Mouse (Mus musculus) neural tube, embryonic 15.5 days (tissue): ENCODE results near the gene D630003M21Rik. TPM values are rescaled to one million over a fixed set of nuclear protein-coding genes. Genes with fewer than 3 reads are reported as not detected.

Experiments
- ATAC-seq: fragments of 200-750 bp; cut with Nextera tagmentation; 2 replicates; pipeline ENCODE4 v1.8.0; 2017; ENCODE audit warnings: mild to moderate bottlenecking, moderate TSS enrichment, moderate library complexity; ENCODE audit not compliant: low FRiP score
- H3K27ac ChIP-seq: fragments of 300-500 bp; sonication (generic); replicated peaks from 2 replicates; pipeline ENCODE4 v1.5.1; 2015; ENCODE audit warnings: mild to moderate bottlenecking, inconsistent platforms
- H3K27me3 ChIP-seq: fragments of 300-500 bp; sonication (generic); replicated peaks from 2 replicates; pipeline ENCODE4 v1.6.1; 2015; ENCODE audit warnings: inconsistent platforms
- H3K36me3 ChIP-seq: fragments of 300-500 bp; sonication (generic); 2 replicates; pipeline ENCODE4 v1.6.1; 2015; ENCODE audit warnings: inconsistent platforms
- H3K4me1 ChIP-seq: fragments of 300-500 bp; sonication (generic); 2 replicates; pipeline ENCODE4 v1.6.1; 2015; ENCODE audit warnings: inconsistent platforms
- H3K4me2 ChIP-seq: fragments of 300-500 bp; sonication (generic); 2 replicates; pipeline ENCODE4 v1.6.1; 2015; ENCODE audit warnings: inconsistent platforms, mild to moderate bottlenecking, moderate library complexity
- H3K4me3 ChIP-seq: fragments of 300-500 bp; sonication (generic); replicated peaks from 2 replicates; pipeline ENCODE4 v1.5.1; 2015; ENCODE audit warnings: mild to moderate bottlenecking, inconsistent platforms
- H3K9ac ChIP-seq: fragments of 300-500 bp; sonication (generic); replicated peaks from 2 replicates; pipeline ENCODE4 v1.6.1; 2015; ENCODE audit warnings: mild to moderate bottlenecking, inconsistent platforms
- H3K9me3 ChIP-seq: fragments of 300-500 bp; sonication (generic); replicated peaks from 2 replicates; pipeline ENCODE4 v1.6.1; 2016; ENCODE audit warnings: inconsistent platforms
- WGBS: fragments of 180-500 bp; shearing (Covaris S2); methylation state at CpG from one replicate; pipeline ENCODE4 v1.1.7; 2015; ENCODE audit warnings: mixed read lengths; 5-methylcytosine and 5-hydroxymethylcytosine counted together
- polyA plus RNA-seq: library from polyadenylated mRNA; unstranded; fragments of >200 nt; fragmentation: Nextera tagmentation; extraction: Ambion mirVana; gene quantifications from 2 replicates; pipeline ENCODE4 v1.2.1, GENCODE M21; 2015

The D630003M21Rik gene
- polyA plus RNA-seq, 1 experiment from 2014 or later = 2.4 TPM

DNA sequence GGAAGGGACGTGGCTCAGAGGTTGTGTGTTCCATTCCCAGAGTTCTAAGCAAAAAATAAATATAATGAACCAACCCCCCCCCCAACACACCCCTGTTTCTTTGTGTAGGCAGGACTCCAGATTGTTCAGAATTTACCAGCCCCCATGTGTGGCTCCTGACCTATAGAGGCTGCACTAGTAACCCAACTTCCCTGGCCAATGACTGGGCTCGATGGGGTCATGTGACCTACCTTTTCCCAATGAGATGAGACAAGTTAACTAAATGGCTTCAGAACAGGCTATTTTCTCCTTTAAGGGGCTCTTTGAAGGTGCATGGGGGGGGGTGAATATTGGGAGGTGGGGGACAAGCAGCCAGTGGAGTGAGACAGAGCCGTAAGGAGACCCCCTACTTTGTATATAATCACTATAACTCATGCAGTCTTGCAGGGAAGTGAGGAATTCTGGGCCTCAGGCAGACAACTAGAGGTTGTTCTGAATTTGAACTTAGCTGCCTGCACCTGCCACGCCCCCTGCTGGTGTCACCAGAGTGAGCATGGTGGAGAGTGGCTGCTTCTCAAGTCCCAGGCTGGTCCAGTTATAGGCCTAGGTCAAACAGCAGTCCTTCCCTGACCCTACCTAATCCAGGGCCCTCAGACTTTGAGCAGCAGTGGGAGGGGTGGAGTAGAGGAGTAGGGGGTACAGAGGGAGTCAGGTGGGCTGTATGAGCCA lies 17.1 kb downstream of the D630003M21Rik start:
- no peaks in the 10 kb centered on the region for H3K9me3 ChIP-seq
- H3K4me2 ChIP-seq = no peak overlapping the region
- H3K36me3 ChIP-seq = no peaks in the 10 kb centered on the region
- H3K27me3 ChIP-seq = no peaks in the 10 kb centered on the region
- no peak overlapping the region for H3K9ac ChIP-seq
- H3K27ac ChIP-seq = no peak overlapping the region
- H3K4me3 ChIP-seq = no peak overlapping the region
- 68% methylated on average over 4 of the region's 4 CpGs for WGBS
- ATAC-seq = no peak
- H3K4me1 ChIP-seq = peaks cover 12% of the 10 kb centered on the region

DNA sequence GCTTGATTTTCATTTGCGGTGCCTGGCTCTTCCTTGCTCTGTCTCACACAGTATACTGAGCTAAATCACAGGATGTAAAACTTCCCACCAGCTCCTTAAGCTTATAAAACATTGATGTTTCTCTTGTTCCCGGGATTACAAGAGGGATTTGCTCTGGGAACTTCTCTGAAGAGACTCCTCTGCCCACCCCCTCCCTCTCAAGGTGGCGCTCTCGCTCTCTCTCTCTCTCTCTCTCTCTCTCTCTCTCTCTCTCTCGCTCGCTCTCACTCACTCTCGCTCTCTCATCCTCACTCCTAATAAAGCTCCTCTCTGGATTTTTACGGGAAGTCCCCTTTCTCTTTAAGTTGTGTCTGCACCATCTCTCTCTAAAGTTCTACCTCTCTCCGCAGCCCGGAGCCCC lies 18.1 kb downstream of the D630003M21Rik start:
- WGBS = 30% methylated on average over 10 of the region's 10 CpGs
- Histone ChIP-seq H3K9me3 (no peaks in the 10 kb centered on the region), H3K4me1 (peaks cover 12% of the 10 kb centered on the region), H3K9ac (no peak overlapping the region), H3K36me3 (no peaks in the 10 kb centered on the region), H3K4me2 (no peak overlapping the region), H3K27me3 (no peaks in the 10 kb centered on the region), H3K27ac (no peak overlapping the region), H3K4me3 (no peak overlapping the region)
- no peak for ATAC-seq

DNA sequence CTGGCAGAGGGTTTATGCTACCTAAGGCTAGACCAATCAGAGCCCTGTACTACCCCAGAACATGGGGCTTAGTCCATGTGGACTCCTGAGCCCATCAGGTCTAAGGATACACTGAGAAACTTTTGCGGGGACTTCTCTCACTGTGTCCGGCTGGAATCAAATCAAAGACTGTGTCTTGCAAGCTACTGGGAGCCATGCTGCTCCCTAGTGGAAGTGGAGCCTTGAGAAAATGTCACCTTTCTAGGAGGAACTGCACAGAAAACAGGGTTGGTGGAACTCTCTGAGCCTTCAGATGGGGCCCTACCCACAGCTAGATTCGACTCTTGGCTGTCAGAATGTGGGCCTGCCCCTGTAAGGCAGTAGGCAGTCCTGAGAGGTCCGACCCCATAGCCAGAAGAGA lies 18.5 kb downstream of the D630003M21Rik start:
- no peak overlapping the region for H3K4me2 ChIP-seq
- ATAC-seq = no peak
- H3K9me3 ChIP-seq = no peaks in the 10 kb centered on the region
- H3K27me3 ChIP-seq = no peaks in the 10 kb centered on the region
- WGBS = 64% methylated on average over 4 of the region's 4 CpGs
- no peak overlapping the region for H3K9ac ChIP-seq
- no peak overlapping the region for H3K27ac ChIP-seq
- no peak overlapping the region for H3K4me3 ChIP-seq
- peaks cover 12% of the 10 kb centered on the region for H3K4me1 ChIP-seq
- no peaks in the 10 kb centered on the region for H3K36me3 ChIP-seq

DNA sequence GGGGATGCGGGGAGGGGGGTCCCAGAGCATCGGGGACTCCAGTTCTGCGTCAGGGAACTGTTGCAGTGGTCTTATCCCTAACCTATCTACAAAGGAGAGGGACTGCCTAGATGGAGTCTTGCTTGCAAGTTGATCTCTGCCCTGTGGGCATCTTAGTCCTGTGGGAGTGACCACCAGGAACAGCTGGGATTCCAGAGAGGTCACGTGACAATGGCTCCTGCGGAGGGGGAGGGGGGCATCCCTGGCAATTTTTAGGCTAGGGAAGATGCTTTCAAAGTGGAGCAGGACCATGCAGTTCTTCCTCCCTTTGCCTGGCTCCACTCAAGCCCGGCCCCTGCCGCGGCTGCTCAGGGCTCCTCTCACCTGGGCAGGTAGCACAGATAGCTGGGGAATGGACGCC lies 19.2 kb downstream of the D630003M21Rik start:
- Histone ChIP-seq H3K4me3 (no peak overlapping the region), H3K4me2 (no peak overlapping the region), H3K27ac (no peak overlapping the region), H3K36me3 (no peaks in the 10 kb centered on the region), H3K27me3 (no peaks in the 10 kb centered on the region), H3K9me3 (no peaks in the 10 kb centered on the region), H3K9ac (no peak overlapping the region), H3K4me1 (peaks cover 12% of the 10 kb centered on the region)
- no peak for ATAC-seq
- 70% methylated on average over 9 of the region's 9 CpGs for whole genome bisulfite sequencing

DNA sequence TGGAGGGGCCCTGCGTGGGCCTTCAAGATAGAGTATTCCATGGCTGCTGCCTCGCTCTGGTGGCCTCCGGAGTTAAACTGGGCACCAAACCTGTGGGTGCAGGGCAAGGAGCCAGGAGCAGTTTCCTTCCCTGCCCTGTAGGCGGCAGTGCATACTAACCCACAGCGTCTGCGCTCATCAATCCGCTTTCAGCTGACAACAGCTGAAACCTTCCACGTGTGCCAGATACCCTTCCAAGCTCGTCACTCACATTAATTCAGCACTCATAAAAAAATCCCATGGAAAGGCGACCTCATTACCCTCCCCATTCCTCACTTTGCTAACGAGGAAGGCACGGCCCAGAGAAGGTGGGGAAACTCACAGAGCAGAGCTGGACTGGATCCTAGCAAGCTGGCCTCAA lies 21.2 kb downstream of the D630003M21Rik start:
- H3K9ac ChIP-seq = no peak overlapping the region
- no peaks in the 10 kb centered on the region for H3K27me3 ChIP-seq
- 5% methylated on average over 12 of the region's 12 CpGs for WGBS
- peaks cover 18% of the 10 kb centered on the region for H3K4me1 ChIP-seq
- no peaks in the 10 kb centered on the region for H3K9me3 ChIP-seq
- no peak overlapping the region for H3K4me2 ChIP-seq
- no peak overlapping the region for H3K27ac ChIP-seq
- peak; percentile 43; the same call in 1 of the 2 replicates for ATAC-seq
- H3K36me3 ChIP-seq = no peaks in the 10 kb centered on the region
- no peak overlapping the region for H3K4me3 ChIP-seq

DNA sequence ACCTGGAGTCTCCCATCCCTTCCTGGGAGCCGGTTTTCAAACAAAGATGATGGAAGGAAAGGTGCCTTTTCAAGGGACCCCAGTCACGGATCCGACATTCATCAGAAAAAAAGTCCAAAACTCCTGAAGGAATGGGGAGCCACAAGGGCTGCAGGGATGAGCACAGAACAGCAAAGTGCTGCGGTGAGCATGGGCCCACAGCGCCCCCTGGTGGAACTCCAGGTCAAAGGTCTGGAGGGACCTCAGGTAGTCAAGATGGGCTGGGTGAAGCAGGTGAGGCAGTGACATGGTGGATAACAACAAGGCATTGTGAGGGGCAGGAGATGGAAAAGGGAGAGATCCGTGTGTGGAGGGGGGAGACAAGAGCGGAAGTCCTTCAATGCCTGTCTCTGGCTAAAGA lies 24.9 kb downstream of the D630003M21Rik start:
- no peaks in the 10 kb centered on the region for H3K36me3 ChIP-seq
- no peaks in the 10 kb centered on the region for H3K27me3 ChIP-seq
- H3K4me3 ChIP-seq = no peak overlapping the region
- no peak; the same call in 1 of the 2 replicates for ATAC-seq
- no peak overlapping the region for H3K4me2 ChIP-seq
- WGBS = 8% methylated on average over 7 of the region's 7 CpGs
- H3K4me1 ChIP-seq = peaks cover 11% of the 10 kb centered on the region; the same call in 1 of the 2 replicates
- no peaks in the 10 kb centered on the region for H3K9me3 ChIP-seq
- H3K27ac ChIP-seq = no peak overlapping the region
- H3K9ac ChIP-seq = no peak overlapping the region

DNA sequence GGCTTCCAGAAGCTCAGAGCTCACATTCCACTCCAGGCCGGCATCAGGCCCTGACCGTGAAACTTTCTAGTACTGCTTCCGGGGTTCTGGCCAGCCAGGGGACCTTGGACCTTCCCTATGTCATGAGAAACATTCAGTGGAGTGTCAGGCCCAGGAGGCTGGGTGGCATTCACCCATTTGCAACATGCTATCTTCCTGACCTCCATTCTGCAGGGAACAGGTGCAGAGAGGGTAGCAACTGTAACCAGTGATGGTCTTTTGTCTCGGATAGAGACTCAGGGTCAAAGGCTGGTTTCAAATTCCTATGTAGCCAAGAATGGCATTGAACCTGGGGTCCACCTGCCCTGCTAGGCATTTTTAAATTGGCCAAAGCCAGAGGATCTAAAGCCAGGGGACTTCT lies 25.3 kb downstream of the D630003M21Rik start:
- WGBS = 91% methylated on average over 4 of the region's 4 CpGs
- H3K27me3 ChIP-seq = no peaks in the 10 kb centered on the region

DNA sequence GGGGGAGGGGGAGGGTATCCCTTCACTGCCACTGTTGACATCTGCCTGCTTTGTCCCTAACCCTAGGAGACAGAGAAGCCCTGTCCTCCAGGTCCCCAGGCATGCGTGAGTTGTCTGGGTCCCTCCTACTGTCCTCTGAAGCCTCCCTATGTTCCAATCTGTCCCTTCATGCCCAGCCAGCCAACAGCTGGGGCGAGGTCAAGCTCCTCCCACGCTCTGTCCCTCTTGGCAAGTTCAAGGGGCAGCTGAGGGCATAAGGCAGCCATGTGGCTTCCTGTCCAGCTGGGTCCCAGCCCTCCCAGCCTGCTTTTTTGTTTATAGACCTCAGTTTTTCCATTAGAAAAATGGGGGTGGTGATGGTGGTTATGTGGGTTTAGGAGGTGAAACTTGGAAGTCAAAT lies 29.7 kb downstream of the D630003M21Rik start:
- no peak overlapping the region for H3K27ac ChIP-seq
- no peak for ATAC-seq
- no peak overlapping the region for H3K9ac ChIP-seq
- 50% methylated on average over 3 of the region's 3 CpGs for WGBS
- no peaks in the 10 kb centered on the region for H3K36me3 ChIP-seq
- H3K4me2 ChIP-seq = no peak overlapping the region
- H3K4me1 ChIP-seq = peaks cover 13% of the 10 kb centered on the region
- H3K27me3 ChIP-seq = no peaks in the 10 kb centered on the region
- no peaks in the 10 kb centered on the region for H3K9me3 ChIP-seq
- H3K4me3 ChIP-seq = no peak overlapping the region

More for the DNA sequence above, 25.3 kb downstream of the D630003M21Rik start:
- no peak overlapping the region for H3K4me2 ChIP-seq
- no peak overlapping the region for H3K4me3 ChIP-seq
- peaks cover 11% of the 10 kb centered on the region; the same call in 1 of the 2 replicates for H3K4me1 ChIP-seq
- no peaks in the 10 kb centered on the region for H3K9me3 ChIP-seq
- H3K36me3 ChIP-seq = no peaks in the 10 kb centered on the region
- no peak for ATAC-seq
- H3K9ac ChIP-seq = no peak overlapping the region
- H3K27ac ChIP-seq = no peak overlapping the region

DNA sequence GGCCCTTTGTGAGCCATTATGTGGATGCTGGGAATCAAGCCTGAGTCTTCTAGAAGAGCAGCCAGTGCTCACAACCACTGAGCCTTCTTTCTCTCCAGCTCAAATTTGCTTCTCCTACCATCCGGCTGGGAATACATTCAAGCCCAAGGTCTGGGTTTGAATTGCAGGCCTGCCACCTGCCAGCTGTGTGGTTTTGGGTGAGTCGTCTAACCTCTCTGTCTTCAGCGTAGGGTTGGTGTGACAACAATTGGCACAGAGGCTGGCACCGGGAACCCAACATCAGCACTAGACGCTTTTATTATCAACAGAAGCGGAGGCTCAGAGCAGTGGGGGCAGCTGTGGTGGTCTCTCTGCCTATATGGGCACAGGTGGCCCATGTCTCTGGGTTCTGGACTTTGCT lies 30.2 kb downstream of the D630003M21Rik start:
- ATAC-seq = no peak
- Histone ChIP-seq H3K4me1 (peaks cover 15% of the 10 kb centered on the region), H3K4me3 (no peak overlapping the region), H3K9me3 (no peaks in the 10 kb centered on the region), H3K4me2 (no peak overlapping the region), H3K36me3 (no peaks in the 10 kb centered on the region), H3K27me3 (no peaks in the 10 kb centered on the region), H3K27ac (no peak overlapping the region), H3K9ac (no peak overlapping the region)
- 84% methylated on average over 6 of the region's 6 CpGs for WGBS

DNA sequence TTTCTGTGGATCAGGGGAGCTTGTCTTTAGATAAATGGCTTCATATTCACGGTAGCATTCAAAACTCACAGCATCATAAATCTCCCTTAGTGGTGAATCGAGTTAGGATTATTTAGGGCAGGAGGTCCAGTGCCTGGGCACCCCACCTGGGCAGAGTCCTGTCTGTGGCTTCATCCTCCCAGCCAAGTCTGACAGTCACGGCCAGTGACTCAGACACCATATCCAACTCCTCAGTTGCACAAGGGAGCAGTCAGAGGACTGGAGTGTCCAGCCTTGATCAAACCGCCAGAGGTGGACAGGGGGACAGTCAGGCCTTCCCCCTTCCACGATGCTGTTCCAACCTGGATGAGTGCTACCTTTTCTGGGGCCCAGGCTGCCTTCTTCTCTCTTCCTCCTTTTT lies 31.1 kb downstream of the D630003M21Rik start:
- no peak overlapping the region for H3K27ac ChIP-seq
- 70% methylated on average over 5 of the region's 5 CpGs for WGBS
- H3K4me2 ChIP-seq = no peak overlapping the region

DNA sequence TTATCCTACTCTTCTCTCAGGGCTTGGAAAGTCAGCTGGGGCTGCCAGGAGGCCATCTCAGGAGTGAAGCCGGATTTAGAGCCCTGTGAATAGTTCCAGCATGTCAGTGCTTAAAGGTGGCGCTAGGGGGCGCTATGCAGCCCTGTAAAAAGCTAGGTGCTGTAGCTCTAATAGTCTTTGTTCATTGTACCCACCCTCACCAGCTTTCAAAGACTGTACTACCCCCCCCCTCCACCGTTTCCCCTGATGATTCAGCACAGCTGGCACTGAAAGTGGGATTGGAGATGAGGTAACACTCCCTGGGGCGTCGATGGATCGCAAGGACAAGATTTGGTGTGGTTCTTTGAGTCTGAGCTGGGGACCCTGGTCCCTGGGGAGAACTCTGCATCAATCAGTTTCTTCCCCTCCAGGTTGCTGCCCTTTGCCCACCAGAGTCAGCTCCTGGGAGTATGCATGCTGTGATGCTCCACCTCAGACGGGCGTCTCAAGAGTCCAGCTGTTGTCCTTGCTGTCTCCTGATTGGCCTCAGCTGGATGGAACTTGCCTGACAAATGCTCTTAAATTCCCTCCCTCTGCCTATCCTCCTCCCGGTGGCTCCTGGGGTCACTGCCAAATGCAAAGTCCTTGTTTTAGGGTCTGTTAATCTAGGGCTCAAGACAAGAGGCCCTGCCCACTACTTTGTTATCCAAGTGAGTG lies 33.9 kb downstream of the D630003M21Rik start:
- H3K4me1 ChIP-seq = peaks cover 28% of the 10 kb centered on the region
- WGBS = 12% methylated on average over 10 of the region's 10 CpGs
- H3K4me2 ChIP-seq = no peak overlapping the region
- H3K9me3 ChIP-seq = no peaks in the 10 kb centered on the region
- no peaks in the 10 kb centered on the region for H3K36me3 ChIP-seq
- ATAC-seq = no peak
- H3K9ac ChIP-seq = no peak overlapping the region
- no peak overlapping the region for H3K4me3 ChIP-seq
- H3K27me3 ChIP-seq = no peaks in the 10 kb centered on the region
- peak overlapping the region; percentile 56 for H3K27ac ChIP-seq

More for the DNA sequence above, 31.1 kb downstream of the D630003M21Rik start:
- Histone ChIP-seq H3K9ac (no peak overlapping the region), H3K27me3 (no peaks in the 10 kb centered on the region), H3K36me3 (no peaks in the 10 kb centered on the region), H3K4me1 (peaks cover 24% of the 10 kb centered on the region), H3K9me3 (no peaks in the 10 kb centered on the region), H3K4me3 (no peak overlapping the region)
- ATAC-seq = no peak
